Mouse (Mus musculus) lung, adult 2 months (tissue): ENCODE results near the gene Atcay.

ENCODE experiments used
- CTCF ChIP-seq: fragments of 200-500 bp; IDR thresholded peaks from 2 replicates; pipeline ENCODE4 v1.5.1; 2011; ENCODE audit warnings: mild to moderate bottlenecking, low read length, control low read depth; ENCODE audit not compliant: insufficient read depth
- POLR2A ChIP-seq: fragments of 200-500 bp; IDR thresholded peaks from 2 replicates; pipeline ENCODE4 v1.6.1; 2011; ENCODE audit warnings: low read depth, mild to moderate bottlenecking, control low read depth, low read length, borderline replicate concordance; ENCODE audit errors: extremely low read depth

GRCm38 (mm10) chr10:81168087-81168431 lies 62.6 kb downstream of the Atcay start:
- TF ChIP-seq CTCF: no peak
- no peak for TF ChIP-seq POLR2A
